Mouse (Mus musculus): ENCODE measurements at regions not wholly inside any gene's neighbourhood (a gene's known extent, or its start where the extent isn't known, plus 50 kb on each side); places are given as distances from the start of the nearest gene placed in this dataset.

DNA sequence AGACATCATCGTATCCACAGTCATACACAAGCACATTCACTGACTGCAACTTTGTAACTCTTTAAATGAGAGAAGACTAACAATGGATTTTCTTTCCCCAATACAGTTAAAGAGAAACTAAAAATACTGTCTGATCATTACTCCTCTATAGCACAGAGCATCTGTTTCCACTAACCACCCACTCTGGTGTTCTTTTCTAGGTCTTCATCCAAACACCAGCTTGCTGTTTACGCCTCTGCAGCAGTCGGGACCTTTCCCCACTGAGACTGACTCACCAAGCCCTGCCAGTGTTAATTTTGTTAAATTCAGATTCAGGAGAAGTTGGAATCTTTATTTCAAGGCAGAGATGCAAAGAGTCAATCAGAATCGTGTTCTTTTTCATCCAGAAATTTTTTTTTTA lies 300.3 kb upstream of the Slc39a10 start:
- TF ChIP-seq CTCF (IDR thresholded peaks at IDR 0.05; ENCODE audit: low read depth) (no peak), EP300 (optimal IDR thresholded peaks at IDR 0.05) (no peak)
